Mouse (Mus musculus) stomach, adult 2 months (tissue): ENCODE results near the gene Pwwp2a. TPM values are rescaled to one million over a fixed set of nuclear protein-coding genes. Genes with fewer than 3 reads are reported as not detected.

ENCODE experiments used
- polyA plus RNA-seq: library from polyadenylated mRNA; depleted of rRNA; stranded (reverse); fragments of >200 nt; gene quantifications from 2 replicates; pipeline ENCODE4 v1.2.3, GENCODE M21; 2012; rRNA removed

The Pwwp2a gene
- polyA plus RNA-seq, result 3.2 and 6.8 TPM in 2 replicates

GRCm38 (mm10) chr11:43681472-43682414 lies at the start of gene Pwwp2a:
Pwwp2a (plus strand) TSS chr11:43681998.

GRCm38 (mm10) chr11:43747233-43748226 lies 65.7 kb downstream of the Pwwp2a start, which contains the start of gene Ttc1:
Ttc1 (minus strand) TSS chr11:43748008.

Other genes starting within 250 kb of the Pwwp2a start
- 0.56 and 0.78 TPM in 2 replicates for gene Slu7, start 248.3 kb upstream of the Pwwp2a start, polyA plus RNA-seq
- 4.7 and 5.0 TPM in 2 replicates for gene C1qtnf2, start 207.7 kb upstream of the Pwwp2a start, polyA plus RNA-seq
- gene Ccnjl, start 153.2 kb upstream of the Pwwp2a start, polyA plus RNA-seq, result 0.71 and 0.87 TPM in 2 replicates
- 0.03 and 0.23 TPM in 2 replicates for gene 4933415A04Rik, start 95.0 kb upstream of the Pwwp2a start, polyA plus RNA-seq
- not detected in 2 replicates for gene Fabp6, start 80.5 kb upstream of the Pwwp2a start, polyA plus RNA-seq
- gene Ttc1, start 66.0 kb downstream of the Pwwp2a start, polyA plus RNA-seq, result 1.9 and 2.1 TPM in 2 replicates
- 1.2 and 1.3 TPM in 2 replicates for gene Adra1b, start 219.2 kb downstream of the Pwwp2a start, polyA plus RNA-seq